Mouse (Mus musculus) G1E (cell line): Measurements from ENCODE around the gene Serpine2. TPM values are rescaled to one million over a fixed set of nuclear protein-coding genes. Genes with fewer than 3 reads are reported as not detected.

Experiments used
- ATAC-seq: 2 replicates; pipeline ENCODE4 v1.8.0; 2016; ENCODE audit warnings: mild to moderate bottlenecking; ENCODE audit not compliant: insufficient number of reproducible peaks, poor library complexity, low FRiP score, severe bottlenecking; ENCODE audit errors: extremely low read depth
- DNase-seq: peaks from one replicate; pipeline ENCODE4 v3.0.0; 2012; ENCODE audit warnings: low spot score
- H3K27me3 ChIP-seq: 2 replicates; pipeline ENCODE4 v1.6.1; 2012; ENCODE audit warnings: mild to moderate bottlenecking, low read length, inconsistent platforms; ENCODE audit not compliant: insufficient read depth
- H3K36me3 ChIP-seq: replicated peaks from 2 replicates; pipeline ENCODE3; 2012; ENCODE audit warnings: mild to moderate bottlenecking, inconsistent platforms
- H3K4me1 ChIP-seq: 2 replicates; pipeline ENCODE4 v1.6.1; 2012; ENCODE audit warnings: low read depth, low read length, inconsistent platforms, mixed read lengths; ENCODE audit not compliant: insufficient read depth
- H3K4me3 ChIP-seq: 2 replicates; pipeline ENCODE4 v1.5.1; 2012; ENCODE audit warnings: low read depth, mild to moderate bottlenecking, inconsistent platforms, low read length, moderate library complexity, mixed read lengths
- H3K9me3 ChIP-seq: replicated peaks from 2 replicates; pipeline ENCODE4 v1.6.1; 2012; ENCODE audit warnings: inconsistent platforms
- CTCF ChIP-seq: IDR thresholded peaks from 2 replicates; pipeline ENCODE4 v1.5.1; 2012; ENCODE audit warnings: low read depth, low read length, inconsistent platforms, mixed read lengths
- GATA1 ChIP-seq: IDR thresholded peaks from 2 replicates; pipeline ENCODE4 v1.6.1; 2012; ENCODE audit warnings: borderline replicate concordance, low read length, inconsistent platforms, mixed read lengths
- GATA2 ChIP-seq: IDR thresholded peaks from 2 replicates; pipeline ENCODE4 v1.6.1; 2012; ENCODE audit warnings: low read depth, low read length, inconsistent platforms, borderline replicate concordance
- POLR2AphosphoS5 ChIP-seq: IDR thresholded peaks from 2 replicates; pipeline ENCODE4 v1.6.1; 2012; ENCODE audit warnings: low read depth, low read length, inconsistent platforms; ENCODE audit not compliant: insufficient replicate concordance
- TAL1 ChIP-seq: conservative IDR thresholded peaks from 2 replicates; pipeline ENCODE4 v1.6.1; 2012; ENCODE audit warnings: low read depth, low read length, inconsistent platforms, mixed read lengths
- polyA plus RNA-seq: library from polyadenylated mRNA; stranded (reverse); fragments of >175 nt; gene quantifications from 2 replicates; pipeline ENCODE4 v1.2.3, GENCODE M21; 2012
- total RNA-seq, 2 experiments: library from RNA; stranded (forward) in 1 of 2; stranded (reverse) in 1 of 2; fragments of 200-1000 nt in 1 of 2; fragments of >200 nt in 1 of 2; fragmentation: Nextera tagmentation in 1 of 2; gene quantifications; 2 replicates each; pipeline ENCODE4 v1.2.3; 2014 to 2017

The Serpine2 gene
- not detected in 2 replicates for total RNA-seq (2014; fragmentation: Nextera tagmentation)
- total RNA-seq (2017): 0.35 and 0.44 TPM in 2 replicates
- not detected in 2 replicates for polyA plus RNA-seq

DNA sequence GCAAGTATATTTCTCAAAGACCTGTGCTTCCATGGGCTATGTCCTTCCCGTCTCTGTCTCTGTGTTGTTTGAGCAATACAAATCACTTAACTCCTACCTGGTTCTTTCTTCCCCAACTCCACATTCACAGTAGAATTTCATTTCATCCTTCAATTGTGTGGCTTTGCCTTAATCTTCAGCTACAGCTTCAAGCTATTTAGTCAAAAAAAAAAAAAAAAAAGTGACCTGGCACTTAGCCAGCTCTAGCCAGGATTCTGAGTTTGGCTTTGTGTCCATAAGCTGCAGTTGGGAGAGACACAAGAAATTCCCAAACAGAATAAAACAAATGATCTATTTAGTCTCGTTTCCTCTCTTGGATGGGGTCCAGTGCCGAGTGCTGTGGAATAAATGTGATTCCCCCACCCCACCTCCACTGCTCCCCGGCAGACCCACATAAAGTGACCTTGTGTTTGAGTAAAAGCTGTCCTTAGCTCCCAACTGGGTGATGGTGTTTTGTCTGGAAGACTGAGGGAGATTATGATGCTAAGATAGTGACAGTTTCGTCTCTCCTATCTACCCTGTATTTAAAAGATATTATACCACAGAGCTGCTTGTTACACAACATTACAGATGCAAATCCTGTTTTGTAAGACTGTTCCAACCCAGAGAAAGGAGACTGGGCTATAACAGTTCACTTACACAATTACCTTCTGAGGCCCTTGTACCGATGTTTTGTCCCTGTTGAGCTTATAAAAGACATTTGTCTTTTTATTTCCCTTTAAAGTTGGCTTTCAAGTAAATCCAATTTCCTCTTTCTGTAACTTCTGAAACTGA lies at the start of gene Serpine2:
TSS of gene Serpine2 (minus strand) at position 51 of the 813 bp plus-strand sequence.
- Histone ChIP-seq H3K9me3 (peaks cover 6% of the 10 kb centered on the region), H3K36me3 (no peaks in the 10 kb centered on the region), H3K4me3 (no peak within 1 kb of the TSS), H3K27me3 (no peaks in the 10 kb centered on the region; the same call in 1 of the 2 replicates), H3K4me1 (no peaks in the 10 kb centered on the region)
- no peak for ATAC-seq
- TF ChIP-seq POLR2AphosphoS5: no peak
- no peak for TF ChIP-seq GATA2
- TF ChIP-seq TAL1: no peak
- no peak for TF ChIP-seq CTCF
- TF ChIP-seq GATA1: no peak
- no peak for DNase-seq

DNA sequence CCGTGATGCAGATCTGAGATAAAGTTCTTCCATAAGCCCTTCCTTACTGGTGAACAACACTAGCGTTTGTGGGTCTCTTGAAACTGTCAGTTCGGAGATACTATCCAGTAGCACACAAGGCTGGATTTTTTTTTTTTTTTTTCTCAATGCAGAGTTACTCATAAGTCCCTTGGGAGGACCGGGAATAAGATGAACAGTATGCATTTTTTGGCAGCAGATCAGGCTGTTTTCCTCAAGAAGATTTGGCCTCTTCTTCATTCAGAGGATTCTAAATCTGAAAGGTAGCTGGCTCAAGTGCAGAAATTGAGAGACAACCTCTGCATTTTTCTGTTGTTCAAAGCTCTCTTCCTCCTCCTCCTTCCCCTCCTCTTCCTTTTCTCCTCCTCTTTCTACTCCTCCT lies 46.8 kb upstream of the Serpine2 start:
- DNase-seq (no peak), ATAC-seq (no peak)
- no peaks in the 10 kb centered on the region for H3K27me3 ChIP-seq
- H3K4me3 ChIP-seq: no peak overlapping the region
- no peaks in the 10 kb centered on the region for H3K4me1 ChIP-seq
- H3K36me3 ChIP-seq: no peaks in the 10 kb centered on the region
- no peaks in the 10 kb centered on the region for H3K9me3 ChIP-seq
- no peak for TF ChIP-seq CTCF
- no peak for TF ChIP-seq GATA1
- no peak for TF ChIP-seq TAL1
- no peak for TF ChIP-seq POLR2AphosphoS5
- TF ChIP-seq GATA2: no peak

DNA sequence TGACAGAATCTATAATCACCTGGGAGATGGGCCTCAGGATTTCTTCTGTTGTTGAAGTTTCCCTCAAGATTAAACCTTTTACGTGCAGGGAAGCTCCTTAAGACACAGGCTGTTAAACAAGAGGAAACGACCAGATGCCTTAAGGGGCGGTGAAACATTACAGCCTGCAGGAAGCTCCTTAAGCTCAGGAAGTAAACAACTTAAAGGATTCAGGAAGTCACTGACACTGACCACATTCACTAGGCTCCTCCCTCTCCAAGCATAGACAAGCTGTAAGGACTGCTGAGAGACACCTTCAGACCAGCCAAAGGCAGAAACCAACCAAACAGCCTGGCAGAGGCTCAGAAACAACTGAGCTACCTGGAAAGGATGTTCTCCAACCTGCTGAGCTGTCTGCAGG lies 44.3 kb upstream of the Serpine2 start:
- H3K4me1 ChIP-seq: no peaks in the 10 kb centered on the region
- TF ChIP-seq CTCF: no peak
- no peak for TF ChIP-seq TAL1
- TF ChIP-seq GATA2: no peak
- TF ChIP-seq GATA1: no peak
- no peak for TF ChIP-seq POLR2AphosphoS5
- ATAC-seq: no peak

DNA sequence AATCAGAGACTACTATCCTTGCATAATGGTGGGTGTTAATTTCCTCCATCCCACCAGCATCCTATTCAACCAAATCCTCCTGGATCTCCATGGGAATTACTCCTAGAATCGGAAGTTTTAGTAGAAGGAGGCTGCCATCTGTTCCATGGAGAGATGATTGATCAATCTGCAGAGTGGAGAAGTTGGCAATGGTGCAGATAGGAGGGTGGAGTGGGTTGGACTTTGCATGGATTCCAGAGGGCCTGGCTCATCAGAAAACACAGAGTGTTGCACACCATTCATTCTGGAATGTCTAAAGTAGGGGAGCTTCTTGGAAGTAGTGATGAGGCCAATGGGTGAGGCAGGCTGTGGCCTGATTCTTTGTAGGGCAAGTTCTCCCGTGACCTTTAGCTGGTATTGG lies 41.9 kb upstream of the Serpine2 start:
- Histone ChIP-seq H3K27me3 (no peaks in the 10 kb centered on the region), H3K4me1 (no peaks in the 10 kb centered on the region), H3K9me3 (no peaks in the 10 kb centered on the region), H3K4me3 (no peak overlapping the region), H3K36me3 (no peaks in the 10 kb centered on the region)
- TF ChIP-seq TAL1: no peak
- TF ChIP-seq GATA2: no peak
- TF ChIP-seq CTCF: no peak
- TF ChIP-seq GATA1: no peak
- TF ChIP-seq POLR2AphosphoS5: no peak
- DNase-seq: no peak
- no peak for ATAC-seq

More for the DNA sequence above, 44.3 kb upstream of the Serpine2 start:
- Histone ChIP-seq H3K27me3 (no peaks in the 10 kb centered on the region), H3K4me3 (no peak overlapping the region), H3K36me3 (no peaks in the 10 kb centered on the region), H3K9me3 (no peaks in the 10 kb centered on the region)
- DNase-seq: no peak

GRCm38 (mm10) chr1:79882648-79883047 lies 21.7 kb upstream of the Serpine2 start:
- Histone ChIP-seq H3K27me3 (no peaks in the 10 kb centered on the region), H3K36me3 (no peaks in the 10 kb centered on the region), H3K4me1 (no peaks in the 10 kb centered on the region), H3K9me3 (no peaks in the 10 kb centered on the region), H3K4me3 (no peak overlapping the region)
- TF ChIP-seq POLR2AphosphoS5 (no peak), GATA2 (no peak), TAL1 (no peak)
- DNase-seq (no peak), ATAC-seq (no peak)

DNA sequence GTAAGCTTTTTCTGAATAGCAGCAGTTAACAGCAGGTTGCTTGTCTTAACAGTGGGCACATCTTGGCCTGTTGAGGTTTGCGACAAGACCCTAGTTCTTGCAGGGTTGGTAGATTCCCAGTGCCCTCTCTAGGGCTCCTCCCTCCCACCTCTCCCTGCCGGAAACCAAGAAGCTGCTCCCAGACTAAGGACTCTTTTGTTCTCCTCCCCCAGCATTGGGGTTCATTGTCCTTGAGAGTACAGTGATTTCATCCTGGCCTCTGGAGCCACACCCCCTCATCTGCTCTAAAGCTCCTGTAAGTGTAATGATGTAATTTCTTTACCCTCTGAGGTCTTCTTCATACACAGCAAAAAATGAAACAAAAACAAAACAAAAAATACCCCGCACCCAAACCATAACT lies 13.8 kb upstream of the Serpine2 start:
- TF ChIP-seq GATA1: no peak
- TF ChIP-seq TAL1: no peak
- no peak for TF ChIP-seq CTCF
- TF ChIP-seq GATA2: no peak
- TF ChIP-seq POLR2AphosphoS5: no peak
- Histone ChIP-seq H3K36me3 (no peaks in the 10 kb centered on the region), H3K4me1 (no peaks in the 10 kb centered on the region), H3K4me3 (no peak overlapping the region), H3K9me3 (no peaks in the 10 kb centered on the region), H3K27me3 (no peaks in the 10 kb centered on the region)
- ATAC-seq: no peak
- DNase-seq: no peak
